Mouse (Mus musculus): ENCODE measurements at regions not wholly inside any gene's neighbourhood (a gene's known extent, or its start where the extent isn't known, plus 50 kb on each side); places are given as distances from the start of the nearest gene placed in this dataset. TPM values are rescaled to one million over a fixed set of nuclear protein-coding genes. Genes with fewer than 3 reads are reported as not detected.

Small RNAs in the stretch of these regions (microRNA-seq; reads per million reads assigned to microRNA genes)
- not detected for gene Gm27628
